Mouse (Mus musculus) C2C12 (cell line): ENCODE results near the gene Arhgef19.

Source experiments
- CTCF ChIP-seq: IDR thresholded peaks from one replicate; pipeline ENCODE4 v1.5.1; 2011; ENCODE audit not compliant: control insufficient read depth, insufficient read depth, insufficient read length
- MAX ChIP-seq: IDR thresholded peaks from one replicate; pipeline ENCODE4 v1.6.1; 2011; ENCODE audit warnings: mild to moderate bottlenecking, control low read depth
- MYOG ChIP-seq: IDR thresholded peaks from one replicate; pipeline ENCODE4 v1.6.1; 2011; ENCODE audit not compliant: control insufficient read depth, insufficient read length; ENCODE audit errors: extremely low read depth
- USF1 ChIP-seq: IDR thresholded peaks from one replicate; pipeline ENCODE4 v1.6.1; 2011; ENCODE audit warnings: low read depth, mild to moderate bottlenecking, control low read depth, moderate library complexity

GRCm38 (mm10) chr4:141273296-141273695 lies 34.0 kb downstream of the Arhgef19 start:
- TF ChIP-seq CTCF: peak; percentile 92
- TF ChIP-seq USF1: no peak
- no peak for TF ChIP-seq MYOG
- TF ChIP-seq MAX: peak; percentile 47
